Mouse (Mus musculus): Measurements from ENCODE around the gene Bbs9.
A peak's percentile ranks its signal among the peaks of the same experiment; 100 is the strongest.

Gene Bbs9

DNA sequence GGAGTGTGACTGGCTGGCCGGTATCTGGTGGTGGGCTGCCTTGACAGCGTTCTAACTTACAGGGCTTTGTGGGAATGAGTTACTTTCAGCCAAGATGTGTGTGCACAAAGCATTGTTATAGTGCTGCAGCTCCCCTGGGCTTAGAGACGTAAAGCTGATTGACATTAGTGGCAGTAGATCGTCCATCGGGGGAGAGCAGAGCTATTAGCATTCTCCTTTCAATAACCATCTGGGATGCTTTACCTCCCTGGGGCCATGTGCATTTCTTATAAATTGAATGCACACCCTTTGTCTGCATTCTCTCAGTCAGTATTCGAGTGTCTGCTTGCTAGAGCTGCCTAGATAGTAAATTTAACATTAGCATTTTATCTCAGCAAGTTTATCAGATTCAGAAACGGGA is 214.7 kb downstream of the Bbs9 start:
- DNase-seq (ENCODE audit: low spot score), result no peak

DNA sequence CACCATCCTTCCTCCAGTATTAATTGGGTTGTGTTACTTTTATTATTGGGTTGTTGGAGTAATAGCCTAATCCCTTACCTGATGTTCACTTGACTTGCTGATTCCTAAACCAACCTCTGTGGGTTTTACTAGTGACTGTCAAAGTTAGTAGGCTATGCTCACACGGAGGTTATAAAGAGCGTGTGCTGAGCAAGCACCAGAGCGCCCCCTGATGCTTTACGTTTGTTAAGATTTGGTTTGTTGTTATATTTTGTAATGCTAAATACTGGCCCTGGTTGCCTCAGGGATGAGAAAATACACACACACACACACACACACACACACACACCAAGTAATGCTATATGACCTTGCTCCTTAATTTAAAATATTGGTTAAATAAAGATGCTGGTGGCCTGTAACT is 219.9 kb downstream of the Bbs9 start:
- no peak for DNase-seq (ENCODE audit: low spot score)

DNA sequence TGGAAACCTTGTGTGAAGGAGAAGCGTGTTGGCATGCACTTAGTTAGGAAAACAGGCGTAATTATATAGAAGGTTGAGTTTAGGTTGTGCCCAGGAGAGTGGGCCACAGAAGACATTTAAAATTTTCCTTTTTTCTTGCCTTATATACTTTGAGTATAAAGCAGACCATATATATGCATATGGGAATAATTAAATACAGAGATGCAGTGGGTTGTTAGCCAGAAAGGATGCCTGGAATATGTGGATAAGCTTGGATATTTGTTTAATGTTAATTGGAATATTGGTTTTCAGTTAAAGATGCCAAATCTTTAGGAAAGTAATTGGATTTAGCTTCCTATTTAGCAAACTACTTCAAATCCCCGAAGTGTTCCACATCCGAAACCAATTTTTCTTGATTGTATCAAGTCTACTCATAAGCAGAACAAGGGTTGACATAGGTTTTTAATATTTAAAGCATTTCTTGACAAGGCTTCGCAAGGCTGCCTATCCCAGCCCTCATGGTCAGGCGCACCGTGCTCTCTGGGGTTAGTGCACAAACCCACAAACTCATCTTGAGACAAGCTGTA is 221.4 kb downstream of the Bbs9 start:
- no peak for DNase-seq (ENCODE audit: low spot score)

DNA sequence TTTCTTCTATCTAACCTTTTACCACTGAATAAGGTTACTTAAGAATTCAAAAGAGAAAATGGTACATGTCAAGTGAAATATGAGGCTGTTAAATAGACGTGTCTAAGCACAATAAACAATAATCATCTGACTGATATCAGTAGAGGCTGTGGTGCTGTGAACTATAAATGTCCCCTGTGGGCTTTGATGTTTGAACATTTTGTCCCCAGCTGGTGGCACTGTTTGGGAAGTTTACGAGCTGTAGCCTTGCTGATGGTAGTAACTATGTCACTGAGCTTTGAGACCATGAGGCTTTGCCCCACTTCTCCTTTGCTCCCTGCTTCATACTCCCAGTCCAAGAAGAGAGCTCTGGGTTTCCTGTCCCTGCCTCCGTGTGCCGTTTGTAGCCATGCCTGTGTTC is 222.3 kb downstream of the Bbs9 start:
- no peak for DNase-seq (ENCODE audit: low spot score)

DNA sequence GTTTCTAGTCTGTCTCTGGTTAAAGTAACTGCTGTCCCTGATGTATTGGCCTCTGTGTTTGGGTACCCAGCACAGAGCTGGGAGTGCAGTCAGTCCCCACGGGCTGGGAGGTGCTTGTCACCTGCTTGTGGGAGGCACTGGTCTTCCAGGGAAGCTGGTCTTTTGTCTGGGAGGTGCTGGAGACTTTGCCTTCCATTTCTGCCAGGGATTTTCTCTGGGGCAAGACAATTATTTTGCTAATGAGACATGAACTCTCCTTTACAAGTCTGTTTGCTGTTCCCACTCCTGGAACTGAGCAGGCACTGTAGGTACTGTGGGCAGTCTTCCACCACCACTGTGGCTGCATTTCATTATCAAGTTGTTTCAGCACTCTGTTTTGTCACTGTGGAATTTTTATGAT is 223.0 kb downstream of the Bbs9 start:
- DNase-seq (ENCODE audit: low spot score), result no peak

DNA sequence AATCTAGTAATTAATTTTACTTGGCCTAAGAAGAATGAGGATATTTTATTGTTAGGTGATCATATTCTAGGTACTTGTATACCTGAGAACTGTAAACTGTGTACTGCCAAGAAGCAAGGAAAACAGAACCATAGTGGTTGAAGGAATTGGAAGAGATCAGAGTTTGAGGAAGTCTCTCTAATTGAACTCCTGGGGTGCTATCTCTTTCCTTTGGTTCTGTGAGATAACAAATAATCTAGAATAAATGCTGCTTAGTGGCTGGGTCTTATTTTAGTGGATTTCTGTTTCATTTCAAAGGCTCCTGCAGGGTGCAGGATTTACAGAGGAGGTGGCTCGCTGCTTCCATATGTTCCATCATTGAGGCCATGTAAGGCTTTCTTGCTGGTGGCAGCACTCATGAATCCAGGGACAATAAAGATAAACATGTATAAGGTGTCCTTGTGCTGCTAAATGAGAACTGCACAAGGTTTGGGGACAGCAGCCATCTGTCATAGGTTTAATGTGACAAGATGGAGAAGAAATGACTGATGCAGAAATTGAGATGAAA is 226.6 kb downstream of the Bbs9 start:
- no peak for DNase-seq (ENCODE audit: low spot score)

DNA sequence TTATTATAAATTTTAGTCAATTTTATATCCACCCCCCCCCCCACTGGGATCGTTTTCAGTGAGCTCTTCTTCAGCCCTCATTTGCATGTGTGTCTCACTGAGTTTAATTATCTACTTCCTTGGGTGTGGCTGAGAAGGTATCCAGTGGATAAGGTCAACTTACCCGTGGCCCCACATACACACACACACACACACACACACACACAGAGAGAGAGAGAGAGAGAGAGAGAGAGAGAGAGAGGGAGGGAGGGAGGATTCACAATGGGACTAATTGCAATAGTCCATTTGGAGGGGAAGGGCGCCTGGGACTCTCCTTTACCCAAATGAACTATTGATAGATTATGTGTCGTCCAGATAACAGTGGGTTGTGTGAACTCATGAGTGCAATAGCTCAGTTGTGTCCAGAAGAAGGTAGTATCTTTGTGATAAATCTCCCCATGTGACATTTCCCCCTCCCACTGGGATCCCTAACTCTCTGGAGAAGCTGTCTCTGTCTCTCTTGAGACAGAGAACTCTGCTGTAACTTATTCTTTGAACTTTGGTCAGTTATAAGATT is 227.4 kb downstream of the Bbs9 start:
- no peak for DNase-seq (ENCODE audit: low spot score)

DNA sequence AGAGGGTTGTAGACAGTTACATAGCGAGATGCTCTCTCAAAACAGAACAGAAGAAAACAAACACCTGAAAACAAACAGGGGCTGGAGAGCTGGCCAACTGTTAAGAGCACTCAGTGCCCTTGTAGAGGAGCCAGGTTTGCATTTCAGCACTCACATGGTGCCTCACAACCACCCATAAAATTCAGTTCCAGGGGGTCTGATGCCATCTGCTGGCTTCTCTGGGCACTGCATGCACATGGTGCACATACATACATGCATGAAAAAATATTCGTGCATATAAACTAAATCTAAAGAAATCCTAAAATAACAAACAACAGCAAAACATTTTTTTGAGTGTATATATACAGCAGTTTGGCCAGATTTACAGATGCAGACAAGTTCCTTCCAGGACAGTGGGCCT is 228.0 kb downstream of the Bbs9 start:
- DNase-seq (ENCODE audit: low spot score), result no peak

DNA sequence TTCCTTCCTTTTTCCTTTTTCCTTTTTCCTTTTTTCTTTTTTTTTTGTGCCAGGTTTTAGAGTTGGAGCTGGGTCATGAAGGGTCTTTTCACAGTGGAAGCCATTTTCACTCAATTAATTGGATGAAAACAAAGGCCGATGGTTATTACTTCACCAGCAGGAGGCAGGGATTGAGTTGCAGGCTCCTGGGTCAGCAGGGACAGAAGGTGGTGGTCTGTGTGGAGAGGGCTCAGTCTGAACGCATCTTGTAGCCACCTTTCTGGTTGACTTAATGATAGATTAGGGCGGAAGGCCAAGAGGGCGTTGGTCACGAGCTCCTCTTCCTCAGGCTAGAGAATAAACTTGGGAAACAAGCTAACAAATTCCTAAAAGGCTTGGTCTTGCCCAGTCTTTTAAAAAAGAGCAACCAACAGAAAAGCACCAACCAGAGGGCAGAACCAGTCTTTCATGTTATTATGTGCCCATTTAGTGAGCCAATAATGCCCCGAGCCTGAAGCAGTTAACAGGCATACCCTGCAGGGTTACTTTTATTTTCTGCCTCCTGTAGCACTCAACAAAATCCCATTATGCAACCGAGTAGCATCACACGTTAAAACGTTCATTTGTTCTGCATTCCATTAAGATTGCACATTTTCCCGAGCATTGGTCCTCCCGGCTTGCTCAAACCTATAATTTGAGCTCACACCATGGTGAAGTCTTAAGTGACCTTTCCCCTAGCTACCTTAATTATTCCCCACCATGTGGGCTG is 231.8 kb downstream of the Bbs9 start:
- DNase-seq (ENCODE audit: low spot score), result no peak

DNA sequence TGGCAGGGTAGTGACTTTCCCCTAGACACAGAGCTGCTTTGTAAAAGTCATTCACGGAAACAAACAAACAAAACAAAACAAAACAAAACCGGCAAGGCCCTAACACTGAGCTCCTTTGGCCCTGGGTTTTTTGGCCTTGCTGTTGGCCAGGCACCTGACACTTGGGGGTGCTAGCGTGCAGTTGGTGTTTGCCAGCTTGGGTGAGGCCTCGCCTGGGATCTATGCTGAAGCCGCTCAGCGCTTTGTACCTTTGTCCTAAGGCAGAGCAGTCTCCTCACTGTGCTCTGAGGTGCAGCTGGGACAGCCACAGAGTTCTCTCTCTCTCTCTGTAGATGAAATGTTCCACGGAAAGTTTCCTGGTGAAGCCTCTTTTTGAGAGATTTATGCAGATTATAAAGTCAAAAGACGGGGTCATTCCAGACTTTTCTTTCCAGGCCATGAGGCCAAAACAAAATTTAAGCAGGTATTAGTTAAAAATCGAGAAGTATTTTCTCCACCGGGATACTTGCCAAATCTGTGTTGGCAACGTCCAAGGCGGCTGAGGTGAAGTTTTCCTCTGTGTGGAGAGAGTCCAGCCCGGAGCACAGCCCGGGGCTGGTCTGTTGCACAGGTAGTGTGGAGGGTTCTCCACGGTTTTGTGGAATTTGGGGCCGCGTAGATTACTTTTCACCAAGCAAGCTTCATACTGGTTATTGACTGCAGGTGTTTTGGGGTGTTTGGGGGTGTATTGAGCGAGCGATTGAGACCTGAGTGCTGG is 233.6 kb downstream of the Bbs9 start:
- DNase-seq (ENCODE audit: low spot score), result peak; percentile 31

DNA sequence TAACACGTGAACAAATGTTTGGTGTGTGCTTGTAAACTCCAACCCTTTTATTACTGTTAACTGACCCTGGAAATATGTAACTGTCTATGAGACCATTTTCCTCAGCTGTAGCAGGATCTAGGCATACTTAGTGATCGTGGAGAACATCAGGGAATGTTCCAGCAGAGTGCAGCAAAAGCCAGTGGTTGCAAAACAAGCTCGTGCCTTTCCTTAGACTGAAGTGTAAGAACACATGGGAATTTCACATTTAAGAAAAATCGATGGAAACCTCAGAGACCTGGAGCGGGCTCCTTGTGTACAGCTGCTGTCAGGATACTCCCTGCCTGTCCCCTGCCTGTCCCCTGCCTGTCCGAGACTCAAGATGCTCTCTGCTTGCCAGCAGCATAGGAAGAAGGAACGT is 234.5 kb downstream of the Bbs9 start:
- no peak for DNase-seq (ENCODE audit: low spot score)

DNA sequence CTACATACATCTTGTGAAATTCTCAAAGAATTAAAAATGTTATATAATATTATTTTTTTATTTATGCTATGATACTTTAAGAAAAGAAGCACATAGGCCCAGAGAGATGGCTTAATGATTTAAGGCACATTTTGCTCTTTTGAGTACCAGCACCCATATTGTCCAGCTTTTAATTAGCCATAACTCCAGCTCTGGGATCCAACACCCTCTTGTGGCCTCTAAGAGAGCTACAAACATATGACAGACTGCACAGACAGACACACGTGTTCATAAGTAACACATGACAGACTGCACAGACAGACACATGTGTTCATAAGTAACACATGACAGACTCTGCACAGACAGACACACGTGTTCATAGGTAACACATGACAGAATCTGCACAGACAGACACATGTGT is 235.8 kb downstream of the Bbs9 start:
- DNase-seq (ENCODE audit: low spot score), result no peak

DNA sequence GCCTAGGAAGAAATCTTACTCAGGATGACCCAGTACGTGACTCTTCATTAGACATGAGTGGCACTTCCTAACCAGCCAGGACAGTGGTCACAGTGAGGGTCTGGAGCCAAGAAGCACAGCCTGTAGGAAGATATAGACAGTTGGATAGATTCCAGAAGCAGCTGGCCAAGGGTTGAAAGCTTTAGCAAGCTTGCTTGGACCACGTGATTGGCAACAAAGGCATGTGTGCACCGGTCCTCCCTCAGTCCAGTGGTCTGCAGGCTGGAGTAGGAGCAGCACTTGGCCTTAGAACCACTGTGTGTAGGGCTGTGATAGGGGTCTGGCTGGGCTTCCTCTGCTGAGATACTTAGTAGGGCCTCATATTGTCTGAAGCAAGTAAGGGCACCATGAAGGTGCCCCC is 237.2 kb downstream of the Bbs9 start:
- no peak for DNase-seq (ENCODE audit: low spot score)

DNA sequence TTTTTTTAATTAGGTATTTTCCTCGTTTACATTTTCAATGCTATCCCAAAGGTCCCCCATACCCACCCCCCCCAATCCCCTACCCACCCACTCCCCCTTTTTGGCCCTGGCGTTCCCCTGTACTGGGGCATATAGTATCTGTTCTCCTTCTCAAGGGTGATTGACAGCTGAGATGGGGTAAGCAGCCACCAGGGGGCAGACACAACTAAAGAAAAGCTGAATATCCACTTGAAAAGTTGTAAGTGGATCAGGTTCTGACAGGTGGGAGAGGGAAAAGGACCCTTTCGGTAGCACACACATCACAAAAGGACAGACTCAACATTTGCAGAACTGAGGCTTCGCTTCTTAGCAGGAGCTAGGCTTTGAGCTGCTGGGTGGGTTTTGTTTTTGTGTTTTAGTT is 237.8 kb downstream of the Bbs9 start:
- DNase-seq (ENCODE audit: low spot score), result peak; percentile 19

DNA sequence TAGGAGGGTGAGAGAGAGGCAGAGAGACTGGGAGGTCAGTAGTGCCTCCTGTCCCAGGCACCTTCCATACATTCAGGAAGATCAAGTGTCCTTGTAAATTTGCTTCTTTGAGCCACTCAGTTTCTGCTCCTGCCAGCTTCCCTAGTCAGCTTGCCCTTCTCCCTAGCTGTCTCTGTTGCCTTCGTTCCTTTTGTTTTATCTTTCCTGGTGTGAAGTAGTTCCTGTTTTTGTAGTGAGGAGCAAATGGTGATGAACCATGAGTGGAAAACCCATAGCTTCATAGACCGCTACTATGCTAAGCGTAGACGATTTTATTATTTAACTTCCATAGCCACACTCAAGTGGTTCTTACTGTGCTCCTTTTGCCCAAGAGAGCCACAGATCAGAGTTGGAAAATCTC is 242.1 kb downstream of the Bbs9 start:
- no peak for DNase-seq (ENCODE audit: low spot score)

DNA sequence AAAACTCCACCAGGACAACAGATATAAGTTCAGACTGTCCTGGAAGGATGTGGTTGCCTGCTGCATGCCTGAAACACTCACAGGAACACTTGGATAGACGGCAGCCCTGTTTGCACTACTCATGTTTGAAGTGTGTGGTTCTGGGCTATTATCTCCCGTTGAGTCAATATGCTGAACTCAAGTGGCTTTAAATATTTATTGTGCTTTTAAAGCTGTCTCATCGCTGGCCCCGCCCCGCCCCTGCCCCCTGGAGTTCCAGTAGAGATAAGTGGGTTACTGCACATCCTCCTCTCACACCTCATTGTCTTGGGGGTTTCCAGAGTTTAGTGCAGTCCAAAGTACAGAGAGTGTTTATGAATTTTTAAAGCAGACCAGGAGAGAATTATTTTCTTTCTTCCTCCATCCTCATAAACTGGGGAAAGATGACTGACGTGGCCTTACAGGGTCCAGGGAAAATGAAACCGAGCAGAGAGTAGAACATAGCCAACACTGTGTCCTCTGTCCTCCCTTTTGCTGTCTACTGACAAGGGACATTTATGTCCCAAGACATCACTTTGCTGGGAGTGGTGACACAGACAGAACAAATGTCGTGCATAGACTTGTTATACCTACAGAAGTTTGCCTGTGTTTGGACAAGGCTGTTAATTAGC is 242.8 kb downstream of the Bbs9 start:
- DNase-seq (ENCODE audit: low spot score), result no peak

DNA sequence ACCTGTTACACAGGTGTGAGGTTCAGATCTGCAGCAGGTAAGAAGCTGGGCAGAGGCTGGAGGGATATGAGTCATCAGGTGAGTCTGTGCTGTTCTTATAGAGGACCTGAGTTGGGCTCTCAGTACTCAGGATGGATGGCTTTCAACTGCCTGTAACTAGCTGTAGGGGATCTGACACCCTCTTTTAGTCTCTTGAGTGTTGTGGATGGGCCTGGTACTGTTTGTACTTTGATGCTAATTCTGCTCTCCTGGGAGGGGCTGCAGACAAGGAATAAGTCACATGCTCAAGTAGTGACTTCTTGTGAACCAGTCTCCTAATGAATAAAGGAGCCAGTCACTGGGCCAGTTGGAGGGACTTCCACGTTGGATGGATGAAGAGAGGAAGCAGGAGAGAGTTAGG is 257.1 kb downstream of the Bbs9 start:
- DNase-seq (ENCODE audit: low spot score), result no peak

DNA sequence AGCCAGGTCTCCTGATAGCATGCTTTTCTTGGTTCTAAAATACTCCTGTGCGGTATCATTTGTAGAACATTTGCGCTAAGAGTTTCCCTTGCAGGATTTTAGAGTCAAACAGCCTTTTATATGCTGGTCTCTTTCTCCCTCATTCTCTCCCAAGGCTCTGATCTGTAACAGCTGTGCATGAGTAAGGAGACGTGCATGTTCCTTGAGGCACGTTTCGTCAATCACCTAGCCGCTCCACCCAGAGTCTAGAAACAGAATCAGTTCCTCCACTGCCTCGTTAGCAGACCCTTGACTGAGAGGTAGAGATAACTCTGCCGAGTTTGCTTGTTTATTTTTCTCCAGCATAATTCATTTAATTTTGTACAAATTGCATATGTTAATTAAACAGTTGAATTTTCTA is 259.4 kb downstream of the Bbs9 start:
- no peak for DNase-seq (ENCODE audit: low spot score)

DNA sequence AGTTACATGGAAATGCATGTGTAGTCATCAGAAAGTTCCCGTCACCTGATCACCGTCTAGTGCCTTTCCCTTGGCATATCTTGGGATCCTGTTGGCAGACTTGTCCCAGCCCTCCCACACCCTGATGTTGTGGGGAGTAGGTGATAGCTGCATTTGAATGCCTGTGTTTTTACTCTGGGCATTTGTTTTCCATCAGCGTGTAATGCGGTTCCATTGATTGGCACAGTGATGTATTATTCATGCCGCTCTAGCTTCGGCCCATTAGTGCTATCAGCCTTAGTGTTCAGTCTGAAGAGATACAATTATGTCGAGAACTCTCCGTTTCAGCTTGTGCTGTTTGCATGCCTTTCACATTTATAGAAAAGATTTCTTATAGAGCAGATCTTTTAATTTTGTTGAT is 259.9 kb downstream of the Bbs9 start:
- DNase-seq (ENCODE audit: low spot score), result no peak

DNA sequence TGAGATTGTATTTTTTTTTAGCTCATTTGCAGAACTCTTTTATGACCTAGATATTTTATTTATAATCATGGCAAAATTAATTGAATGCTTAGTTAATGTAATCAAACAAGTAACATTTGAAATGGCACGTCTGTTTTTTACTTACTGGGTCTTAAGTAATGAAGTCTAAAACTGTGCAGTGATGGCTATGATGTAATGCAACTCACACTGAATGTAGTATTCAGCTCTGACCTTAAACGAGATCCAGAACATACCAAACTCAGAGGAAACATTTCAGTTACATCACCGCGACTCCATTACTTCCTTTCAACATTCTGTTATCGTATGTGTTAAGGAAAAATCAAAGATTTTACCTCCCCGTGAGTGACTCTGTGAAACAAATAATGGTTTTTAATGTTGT is 262.4 kb downstream of the Bbs9 start:
- DNase-seq (ENCODE audit: low spot score), result no peak

DNA sequence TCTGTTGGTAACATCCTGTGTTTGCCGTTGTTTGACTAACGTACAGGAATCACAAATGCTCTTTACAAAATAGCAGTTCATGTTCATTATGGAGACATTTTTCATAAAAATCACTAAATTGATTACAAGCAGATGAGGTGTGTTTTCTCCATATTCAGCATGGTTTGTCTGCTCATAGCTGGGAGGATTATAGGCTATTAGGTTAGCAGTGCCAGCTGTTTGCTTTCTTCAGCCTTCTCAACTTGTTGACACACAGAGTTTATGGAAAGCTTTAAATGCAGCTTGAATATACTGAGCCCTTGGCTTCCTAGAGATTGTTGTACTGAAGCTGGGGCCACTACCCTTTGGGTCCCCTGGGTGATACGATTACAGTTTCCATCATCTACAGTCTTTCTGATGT is 263.3 kb downstream of the Bbs9 start:
- DNase-seq (ENCODE audit: low spot score), result no peak

DNA sequence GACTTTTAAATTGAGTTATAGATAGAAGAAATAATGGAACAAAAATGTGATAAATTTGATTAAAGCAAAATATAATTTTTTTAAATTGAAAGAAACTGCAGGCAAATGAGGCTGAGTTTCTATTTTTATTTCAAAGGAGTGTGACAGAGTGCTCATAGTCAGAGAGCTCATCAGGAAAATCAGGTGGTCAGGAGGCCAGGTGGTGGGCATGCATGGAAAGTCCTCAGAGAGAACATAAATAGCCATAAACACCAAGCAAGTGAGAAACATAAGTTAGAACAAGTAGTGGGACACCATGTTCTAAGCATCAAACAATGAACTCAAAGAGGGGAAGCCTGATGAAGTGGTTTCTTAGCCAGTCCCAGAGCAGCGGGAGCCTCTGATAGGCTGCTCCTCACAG is 266.5 kb downstream of the Bbs9 start:
- no peak for DNase-seq (ENCODE audit: low spot score)
